ENCODE assay signal across 8 mouse cellular contexts in the genomic region with DNA sequence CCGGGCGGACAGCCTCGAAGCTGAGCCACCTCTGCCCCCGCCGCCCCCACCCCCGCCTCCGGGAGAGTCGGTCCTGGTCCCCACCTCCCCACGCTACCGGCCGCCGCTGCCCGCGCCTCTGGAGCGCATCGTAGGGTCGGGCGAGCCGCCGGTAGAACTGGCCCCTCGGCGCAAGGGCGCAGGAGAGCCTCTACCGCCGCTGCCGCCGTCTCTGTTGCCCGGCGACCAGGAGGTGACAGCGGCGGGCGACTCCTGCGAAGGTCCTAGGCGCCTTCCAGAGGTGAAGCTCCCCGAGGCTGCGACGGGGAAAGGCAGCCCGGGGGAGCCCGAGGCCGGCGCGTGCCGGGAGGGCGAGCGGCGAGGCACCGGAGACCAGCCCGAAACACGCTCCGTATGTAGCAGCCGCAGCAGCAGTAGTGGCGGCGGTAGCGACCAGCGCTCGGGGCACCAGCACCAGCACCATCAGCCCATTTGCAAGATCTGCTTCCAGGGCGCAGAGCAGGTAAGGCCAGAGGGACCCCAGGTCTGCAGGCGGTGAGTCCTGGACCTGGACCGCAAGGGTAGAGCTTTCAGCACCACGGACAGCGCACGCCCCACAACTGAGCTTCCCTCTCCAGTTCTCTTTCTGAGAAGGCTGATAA. TPM values are rescaled to one million over a fixed set of nuclear protein-coding genes. Genes with fewer than 3 reads are reported as not detected.
DNase-seq lines count a peak whose midpoint lies in the region; ATAC-seq and TF ChIP-seq lines count a peak whose summit lies in the region.

No protein-coding gene starts in this region.

- 0% methylated on average over 26 of the region's 62 CpGs for WGBS in embryonic facial prominence, embryonic 14.5 days
- under 1% methylated on average over 56 of the region's 62 CpGs for WGBS in heart, postnatal 0 days
- under 1% methylated on average over 57 of the region's 62 CpGs for WGBS in liver, postnatal 0 days (ENCODE audit: insufficient replicate concordance)

- TF ChIP-seq POLR2A in ES-Bruce4 (IDR thresholded peaks at IDR 0.05; ENCODE audit: insufficient read depth, low read length): no peak

- no peak for TF ChIP-seq EP300 in ES-Bruce4 (IDR thresholded peaks at IDR 0.05; ENCODE audit: insufficient read depth, low read depth, low read length)
- TF ChIP-seq EP300 in heart, postnatal 0 days (IDR thresholded peaks at IDR 0.05; ENCODE audit: low read depth): no peak
- TF ChIP-seq EP300 in liver, postnatal 0 days (IDR thresholded peaks at IDR 0.05; ENCODE audit: low read depth): no peak

- H3K36me3 ChIP-seq in ES-Bruce4 (ENCODE audit: control insufficient read depth, insufficient read depth, low read length, poor library complexity, severe bottlenecking): no peaks in the 10 kb centered on the region
- no peaks in the 10 kb centered on the region for H3K36me3 ChIP-seq in embryonic facial prominence, embryonic 14.5 days (ENCODE audit: control insufficient read depth, insufficient read depth, low read length)
- H3K36me3 ChIP-seq in heart, postnatal 0 days (replicated peaks; ENCODE audit: control insufficient read depth, insufficient read depth, low read length): no peaks in the 10 kb centered on the region
- no peaks in the 10 kb centered on the region for H3K36me3 ChIP-seq in liver, postnatal 0 days (replicated peaks; ENCODE audit: insufficient read depth, low read length)

- H3K9ac ChIP-seq in ES-Bruce4 (ENCODE audit: low read depth, poor library complexity, severe bottlenecking): peak overlapping the region; percentile 88
- H3K9ac ChIP-seq in embryonic facial prominence, embryonic 14.5 days (ENCODE audit: low read depth, low read length): peak overlapping the region; percentile 46; the same call in 1 of the 2 replicates
- H3K9ac ChIP-seq in heart, postnatal 0 days (replicated peaks; ENCODE audit: low read depth, low read length): no peak overlapping the region
- no peak overlapping the region for H3K9ac ChIP-seq in liver, postnatal 0 days (replicated peaks)

- H3K4me3 ChIP-seq in ES-Bruce4 (ENCODE audit: low read depth, low read length): peak overlapping the region; percentile 81
- peak overlapping the region; percentile 54 for H3K4me3 ChIP-seq in embryonic facial prominence, embryonic 14.5 days (ENCODE audit: low read depth, low read length)
- peak overlapping the region; percentile 53 for H3K4me3 ChIP-seq in heart, postnatal 0 days (ENCODE audit: low read depth, low read length)
- peak overlapping the region; percentile 25; the same call in 1 of the 2 replicates for H3K4me3 ChIP-seq in liver, postnatal 0 days (ENCODE audit: low read depth, low read length)

- TF ChIP-seq CTCF in ES-Bruce4 (IDR thresholded peaks at IDR 0.05; ENCODE audit: low read depth, low read length): no peak
- no peak for TF ChIP-seq CTCF in heart, postnatal 0 days (IDR thresholded peaks at IDR 0.05; ENCODE audit: low read depth)
- no peak for TF ChIP-seq CTCF in liver, postnatal 0 days (IDR thresholded peaks at IDR 0.05; ENCODE audit: low read depth)

- H3K9me3 ChIP-seq in ES-Bruce4 (replicated peaks; ENCODE audit: control insufficient read depth, insufficient read depth, low read length, poor library complexity, severe bottlenecking): no peaks in the 10 kb centered on the region
- H3K9me3 ChIP-seq in embryonic facial prominence, embryonic 14.5 days (ENCODE audit: control insufficient read depth, low read length): no peaks in the 10 kb centered on the region
- H3K9me3 ChIP-seq in heart, postnatal 0 days (replicated peaks; ENCODE audit: control insufficient read depth, low read length): no peaks in the 10 kb centered on the region
- no peaks in the 10 kb centered on the region for H3K9me3 ChIP-seq in liver, postnatal 0 days (ENCODE audit: low read length)

- peaks cover 5% of the 10 kb centered on the region; the same call in 1 of the 2 replicates for H3K27me3 ChIP-seq in ES-Bruce4 (ENCODE audit: control insufficient read depth, insufficient read depth, low read length, poor library complexity, severe bottlenecking)
- peaks cover 23% of the 10 kb centered on the region for H3K27me3 ChIP-seq in embryonic facial prominence, embryonic 14.5 days (replicated peaks; ENCODE audit: control insufficient read depth, insufficient read depth, low read length)
- peaks cover 29% of the 10 kb centered on the region for H3K27me3 ChIP-seq in heart, postnatal 0 days (ENCODE audit: control insufficient read depth, insufficient read depth, low read length)
- H3K27me3 ChIP-seq in liver, postnatal 0 days (ENCODE audit: insufficient read depth, low read length): peaks cover 20% of the 10 kb centered on the region

- H3K4me2 ChIP-seq in embryonic facial prominence, embryonic 14.5 days (ENCODE audit: low read depth, low read length): peak overlapping the region; percentile 95
- H3K4me2 ChIP-seq in heart, postnatal 0 days (ENCODE audit: low read depth, low read length): peak overlapping the region; percentile 85
- peak overlapping the region; percentile 60 for H3K4me2 ChIP-seq in liver, postnatal 0 days (ENCODE audit: low read depth, low read length)

- peak; percentile 86 for DNase-seq in adrenal gland, postnatal 14 days
- peak; percentile 85 for DNase-seq in embryonic facial prominence, embryonic 14.5 days (ENCODE audit: low spot score)
- peak; percentile 57 for DNase-seq in heart, postnatal 0 days (ENCODE audit: low spot score)
- peak; percentile 70 to 80 for DNase-seq in kidney, postnatal 25 days
- DNase-seq in liver, postnatal 0 days: peak; percentile 73
- peak; percentile 74 for DNase-seq in ovary, postnatal 14 days (ENCODE audit: low spot score)

- H3K27ac ChIP-seq in ES-Bruce4 (ENCODE audit: insufficient read depth, low read length): no peak overlapping the region
- no peak overlapping the region; the same call in 1 of the 2 replicates for H3K27ac ChIP-seq in embryonic facial prominence, embryonic 14.5 days (replicated peaks; ENCODE audit: low read depth, low read length)
- H3K27ac ChIP-seq in heart, postnatal 0 days (ENCODE audit: low read depth): no peak overlapping the region
- H3K27ac ChIP-seq in liver, postnatal 0 days (ENCODE audit: low read depth): no peak overlapping the region

- no peaks in the 10 kb centered on the region for H3K4me1 ChIP-seq in ES-Bruce4 (ENCODE audit: control insufficient read depth, insufficient read depth, low read length)
- no peaks in the 10 kb centered on the region for H3K4me1 ChIP-seq in embryonic facial prominence, embryonic 14.5 days (ENCODE audit: control insufficient read depth, insufficient read depth, low read length)
- H3K4me1 ChIP-seq in heart, postnatal 0 days (ENCODE audit: control insufficient read depth, insufficient read depth): peaks cover 5% of the 10 kb centered on the region; the same call in 1 of the 2 replicates
- 0 out of 2 replicates have a peak, but pooled peaks cover 4% of the 10 kb centered on the region for H3K4me1 ChIP-seq in liver, postnatal 0 days (ENCODE audit: insufficient read depth)

- ATAC-seq in embryonic facial prominence, embryonic 14.5 days (ENCODE audit: low read depth): peak; percentile 72
- peak; percentile 81 for ATAC-seq in heart, postnatal 0 days (ENCODE audit: insufficient read depth, low read depth)
- ATAC-seq in liver, postnatal 0 days: no peak
- ATAC-seq in inflammation-experienced regulatory T-cells, adult 6 months: no peak

RNA-seq across cellular contexts. Expression of gene March11, which starts 0.6 kb away (rescaled TPM):
- not detected in 2 replicates for polyA plus RNA-seq in ES-Bruce4 (2011; ENCODE audit: insufficient read depth, insufficient read length, low read depth, missing spikeins)
- total RNA-seq in adrenal gland, postnatal 14 days (2021): 1.1 and 1.2 TPM in 2 replicates
- polyA plus RNA-seq in embryonic facial prominence, embryonic 14.5 days (2014; fragmentation: Nextera tagmentation; extraction: Ambion mirVana): 1.4 and 2.0 TPM in 2 replicates
- total RNA-seq in heart, postnatal 0 days (2014; rRNA removed; ENCODE audit: low replicate concordance): not detected in 2 replicates
- polyA plus RNA-seq in heart, postnatal 0 days (2015; fragmentation: Nextera tagmentation; extraction: Ambion mirVana): 0.12 and 0.16 TPM in 2 replicates
- polyA plus RNA-seq in liver, postnatal 0 days (2015; fragmentation: Nextera tagmentation; extraction: Ambion mirVana): not detected in 2 replicates
- under 1 TPM in 1 of 3 experiments, not detected in 2; 0.16 TPM for polyA plus RNA-seq in inflammation-experienced regulatory T-cells, adult 6 months (2017; shearing (Covaris generic))

Comparison
In these comparisons a context has a peak if more than half of its experiments do, and no peak if none do; other contexts are left out.
1. H3K4me3 ChIP-seq: peak in every context shown above with its lines; median percentile 81 in ES-Bruce4; 54 in embryonic facial prominence, embryonic 14.5 days; 53 in heart, postnatal 0 days; 25 in liver, postnatal 0 days.
2. H3K9ac ChIP-seq: peak in ES-Bruce4 (single experiment) and embryonic facial prominence, embryonic 14.5 days (single experiment); none in heart, postnatal 0 days (single experiment) and liver, postnatal 0 days (single experiment).
3. ATAC-seq: peak in embryonic facial prominence, embryonic 14.5 days (single experiment) and heart, postnatal 0 days (single experiment); none in liver, postnatal 0 days (single experiment) and inflammation-experienced regulatory T-cells, adult 6 months (single experiment).
4. Peak in every context shown above with its lines, with median percentiles within 50 percentile points of each other: DNase-seq and H3K4me2 ChIP-seq.